Mouse (Mus musculus) bone marrow macrophage, adult 2 months (primary cell): ENCODE data around the gene Methig1.

Experiments
- CTCF ChIP-seq: IDR thresholded peaks from 2 replicates; pipeline ENCODE4 v1.5.1; 2012; ENCODE audit warnings: low read depth, mild to moderate bottlenecking, low read length, moderate library complexity
- POLR2A ChIP-seq: IDR thresholded peaks from 2 replicates; pipeline ENCODE4 v1.6.1; 2012; ENCODE audit warnings: mild to moderate bottlenecking, low read depth, low read length, borderline replicate concordance

DNA sequence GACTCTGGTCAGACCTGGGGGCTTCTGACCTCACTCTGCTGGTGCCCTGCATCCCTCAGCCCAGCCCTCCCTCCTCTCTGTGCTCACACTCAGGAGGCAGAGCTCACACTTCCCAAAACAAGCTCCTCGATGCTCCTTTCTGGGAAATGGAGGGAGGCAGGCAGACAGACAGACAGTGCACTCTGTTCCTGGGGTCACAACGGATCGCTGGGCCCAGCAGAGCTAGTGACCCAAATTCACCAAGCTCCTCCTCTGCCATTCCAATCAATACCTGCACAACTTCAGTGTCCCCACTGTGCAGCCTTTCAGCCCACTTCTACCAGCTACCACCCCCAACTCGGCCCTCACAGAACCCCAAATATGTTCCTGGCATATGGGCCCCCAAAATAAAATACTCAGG, 48.9 kb downstream of the Methig1 start:
- TF ChIP-seq CTCF (no peak), POLR2A (no peak)
